Mouse (Mus musculus) G1E (cell line): Measurements from ENCODE around the gene Sel1l3.

Experiments used
- CTCF ChIP-seq: IDR thresholded peaks from 2 replicates; pipeline ENCODE4 v1.5.1; 2012; ENCODE audit warnings: low read depth, low read length, inconsistent platforms, mixed read lengths
- GATA1 ChIP-seq: IDR thresholded peaks from 2 replicates; pipeline ENCODE4 v1.6.1; 2012; ENCODE audit warnings: borderline replicate concordance, low read length, inconsistent platforms, mixed read lengths
- POLR2AphosphoS5 ChIP-seq: IDR thresholded peaks from 2 replicates; pipeline ENCODE4 v1.6.1; 2012; ENCODE audit warnings: low read depth, low read length, inconsistent platforms; ENCODE audit not compliant: insufficient replicate concordance

DNA sequence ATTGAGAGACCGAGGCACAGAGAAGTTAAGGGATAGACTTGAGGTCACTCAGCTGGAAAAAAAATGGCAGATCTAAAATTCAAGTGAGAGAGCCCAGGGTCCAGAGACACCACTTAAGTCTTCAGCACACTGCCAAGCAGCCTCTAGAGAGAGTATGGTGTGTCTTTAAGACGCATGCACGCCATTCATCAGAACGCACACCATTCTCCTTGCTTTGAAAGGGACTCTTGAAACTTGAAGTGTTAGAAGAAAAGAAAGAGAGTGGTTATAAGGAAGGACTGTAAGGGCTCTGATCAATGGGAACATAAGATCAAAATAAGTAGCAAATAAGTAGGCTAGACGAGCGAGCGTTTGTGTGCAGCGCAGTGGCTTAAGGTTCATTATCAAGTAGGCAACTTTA lies 95.5 kb downstream of the Sel1l3 start:
- no peak for TF ChIP-seq CTCF
- no peak for TF ChIP-seq GATA1
- no peak for TF ChIP-seq POLR2AphosphoS5
